Mouse (Mus musculus) lung, embryonic 14.5 days (tissue): ENCODE data around the gene Abcf2. TPM values are rescaled to one million over a fixed set of nuclear protein-coding genes. Genes with fewer than 3 reads are reported as not detected.

Source experiments
- ATAC-seq: fragments of 200-750 bp; cut with Nextera tagmentation; 2 replicates; pipeline ENCODE4 v1.8.0; 2017; ENCODE audit warnings: mild to moderate bottlenecking, moderate TSS enrichment, moderate library complexity; ENCODE audit not compliant: insufficient read depth
- DNase-seq: peaks from one replicate; pipeline ENCODE4 v3.0.0-alpha.2; 2015
- H3K27ac ChIP-seq: fragments of 300-500 bp; sonication (generic); 2 replicates; pipeline ENCODE4 v1.5.1; 2014; ENCODE audit warnings: low read depth, mild to moderate bottlenecking, moderate library complexity
- H3K27me3 ChIP-seq: fragments of 300-500 bp; sonication (generic); 2 replicates; pipeline ENCODE4 v1.6.1; 2014; ENCODE audit warnings: low read length, control low read depth; ENCODE audit not compliant: insufficient read depth
- H3K36me3 ChIP-seq: fragments of 300-500 bp; sonication (generic); 2 replicates; pipeline ENCODE4 v1.6.1; 2014; ENCODE audit warnings: control low read depth; ENCODE audit not compliant: insufficient read depth
- H3K4me1 ChIP-seq: fragments of 300-500 bp; sonication (generic); 2 replicates; pipeline ENCODE4 v1.6.1; 2014; ENCODE audit warnings: antibody characterized with exemption, control low read depth; ENCODE audit not compliant: insufficient read depth
- H3K4me2 ChIP-seq: fragments of 300-500 bp; sonication (generic); 2 replicates; pipeline ENCODE4 v1.6.1; 2014; ENCODE audit warnings: mild to moderate bottlenecking
- H3K4me3 ChIP-seq: fragments of 300-500 bp; sonication (generic); 2 replicates; pipeline ENCODE4 v1.5.1; 2014; ENCODE audit warnings: low read depth, low read length
- H3K9ac ChIP-seq: fragments of 300-500 bp; sonication (generic); 2 replicates; pipeline ENCODE4 v1.6.1; 2014
- H3K9me3 ChIP-seq: fragments of 300-500 bp; sonication (generic); 2 replicates; pipeline ENCODE4 v1.6.1; 2016; ENCODE audit warnings: low read depth, low read length, control low read depth
- CTCF ChIP-seq: IDR thresholded peaks from 2 replicates; pipeline ENCODE4 v1.5.1; 2016; ENCODE audit warnings: antibody characterized with exemption, low read depth
- WGBS: fragments of 180-500 bp; shearing (Covaris S2); extraction: QIAGEN DNeasy Blood & Tissue Kit; methylation state at CpG from one replicate; pipeline ENCODE4 v1.1.7; 2014; 5-methylcytosine and 5-hydroxymethylcytosine counted together
- polyA plus RNA-seq: library from polyadenylated mRNA; unstranded; fragments of >200 nt; fragmentation: Nextera tagmentation; extraction: Ambion mirVana; gene quantifications from 2 replicates; pipeline ENCODE4 v1.2.1, GENCODE M21; 2014

Abcf2 gene
- polyA plus RNA-seq, 1 experiment from 2014 or later: 120 TPM

DNA sequence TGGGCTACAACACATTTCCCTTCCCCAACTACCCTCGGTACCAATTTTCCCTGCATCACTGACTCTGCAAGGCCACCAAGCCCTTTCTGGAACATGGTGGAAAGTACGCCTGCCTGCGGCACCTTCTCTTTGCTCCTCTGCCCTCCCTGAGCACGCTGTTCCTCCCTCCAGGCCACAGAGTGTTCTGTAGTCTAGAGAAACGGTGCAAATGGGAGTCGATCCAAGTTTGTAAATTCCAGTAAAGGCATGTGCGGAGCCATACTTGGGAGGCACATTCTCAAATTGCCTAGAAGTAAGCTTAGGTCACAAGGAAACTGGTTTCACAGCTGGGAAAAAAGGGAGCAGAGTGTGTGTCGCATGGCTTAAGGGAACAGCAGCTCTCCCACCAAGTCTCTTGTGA is 42.8 kb upstream of the Abcf2 start:
- no peak for TF ChIP-seq CTCF
- ATAC-seq (no peak), DNase-seq (peak; percentile 56)
- H3K4me1 ChIP-seq: no peaks in the 10 kb centered on the region
- no peak overlapping the region for H3K4me3 ChIP-seq
- no peaks in the 10 kb centered on the region for H3K36me3 ChIP-seq
- H3K27ac ChIP-seq: no peak overlapping the region
- no peak overlapping the region for H3K9ac ChIP-seq
- peaks cover 18% of the 10 kb centered on the region for H3K27me3 ChIP-seq
- no peak overlapping the region for H3K4me2 ChIP-seq
- H3K9me3 ChIP-seq: no peaks in the 10 kb centered on the region
- 52% methylated on average over 8 of the region's 8 CpGs for WGBS

DNA sequence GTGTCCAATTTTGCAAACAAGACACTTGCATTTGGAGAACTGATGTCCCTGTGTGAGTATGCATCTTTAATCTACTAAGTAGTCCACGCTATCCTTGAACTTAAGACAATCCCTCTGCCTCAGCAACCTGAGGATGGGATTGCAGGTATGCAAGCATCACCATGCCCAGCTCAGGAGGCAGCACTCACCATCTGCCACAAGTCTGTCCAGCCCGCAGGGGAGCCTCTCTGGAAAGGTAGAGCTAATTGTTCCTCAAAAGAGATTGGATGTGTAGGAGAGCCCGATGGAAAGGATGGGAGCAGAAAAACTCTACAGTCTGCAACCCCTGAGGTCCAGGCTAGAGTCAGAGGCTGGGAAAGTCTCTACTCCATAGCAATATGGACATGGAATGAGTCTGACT is 41.7 kb upstream of the Abcf2 start:
- WGBS: 76% methylated on average over 3 of the region's 3 CpGs
- TF ChIP-seq CTCF: no peak

DNA sequence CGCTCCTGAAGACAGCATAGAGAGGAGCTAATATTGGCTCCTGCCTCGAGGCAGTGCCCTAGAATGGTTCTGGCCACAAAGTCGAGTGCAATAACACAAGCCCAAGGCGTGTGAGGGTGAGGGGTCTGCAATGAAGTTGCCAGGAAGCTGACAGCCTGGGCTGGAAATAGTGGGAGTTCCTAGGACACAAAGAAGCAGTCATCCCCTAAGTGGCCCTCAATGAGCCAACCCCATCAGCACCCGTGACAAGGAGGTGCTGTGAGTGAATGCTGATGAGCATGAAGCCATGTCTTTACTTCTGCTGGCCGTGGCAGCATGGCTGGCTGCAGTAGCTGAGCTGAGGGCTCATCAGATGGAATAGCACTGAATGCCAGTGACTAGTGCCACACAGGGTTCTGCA is 37.8 kb upstream of the Abcf2 start:
- Histone ChIP-seq H3K4me3 (no peak overlapping the region), H3K4me2 (no peak overlapping the region), H3K36me3 (no peaks in the 10 kb centered on the region), H3K9ac (no peak overlapping the region), H3K27me3 (no peaks in the 10 kb centered on the region), H3K9me3 (no peaks in the 10 kb centered on the region), H3K27ac (no peak overlapping the region), H3K4me1 (peaks cover 7% of the 10 kb centered on the region; the same call in 1 of the 2 replicates)
- no peak for DNase-seq
- WGBS: 52% methylated on average over 6 of the region's 6 CpGs
- TF ChIP-seq CTCF: no peak
- no peak for ATAC-seq

More for the DNA sequence above, 41.7 kb upstream of the Abcf2 start:
- ATAC-seq: no peak
- no peaks in the 10 kb centered on the region for H3K9me3 ChIP-seq
- H3K36me3 ChIP-seq: no peaks in the 10 kb centered on the region
- H3K27ac ChIP-seq: no peak overlapping the region
- H3K4me1 ChIP-seq: no peaks in the 10 kb centered on the region
- peaks cover 7% of the 10 kb centered on the region for H3K27me3 ChIP-seq
- DNase-seq: no peak
- no peak overlapping the region for H3K4me3 ChIP-seq
- no peak overlapping the region for H3K4me2 ChIP-seq
- no peak overlapping the region for H3K9ac ChIP-seq

DNA sequence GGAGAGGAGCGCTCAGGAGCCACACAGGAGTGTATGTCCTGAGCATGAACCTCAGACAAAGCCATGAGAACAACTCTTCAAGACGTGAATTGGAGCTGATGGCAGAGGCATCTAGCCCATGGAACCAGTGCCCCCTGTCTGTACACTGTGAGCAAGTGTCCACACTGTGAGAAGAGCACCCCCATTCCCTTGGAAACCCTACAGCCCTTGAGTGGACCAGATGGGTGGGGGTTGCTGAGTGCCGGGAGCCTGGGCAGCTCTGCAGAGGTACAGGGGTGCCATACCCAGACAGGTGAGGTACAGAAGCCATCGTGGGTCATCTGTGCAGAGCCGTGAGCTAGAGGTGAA is 35.0 kb upstream of the Abcf2 start:
- H3K9ac ChIP-seq: no peak overlapping the region
- peaks cover 7% of the 10 kb centered on the region; the same call in 1 of the 2 replicates for H3K4me1 ChIP-seq
- no peaks in the 10 kb centered on the region for H3K9me3 ChIP-seq
- no peak overlapping the region for H3K4me3 ChIP-seq
- DNase-seq (no peak), ATAC-seq (0 out of 2 replicates have a peak, but pooled peaks have one; percentile 26)
- no peaks in the 10 kb centered on the region for H3K27me3 ChIP-seq
- H3K36me3 ChIP-seq: no peaks in the 10 kb centered on the region
- 66% methylated on average over 5 of the region's 5 CpGs for WGBS
- no peak overlapping the region for H3K27ac ChIP-seq
- peak; percentile 40; the same call in 1 of the 2 replicates for TF ChIP-seq CTCF
- H3K4me2 ChIP-seq: no peak overlapping the region

DNA sequence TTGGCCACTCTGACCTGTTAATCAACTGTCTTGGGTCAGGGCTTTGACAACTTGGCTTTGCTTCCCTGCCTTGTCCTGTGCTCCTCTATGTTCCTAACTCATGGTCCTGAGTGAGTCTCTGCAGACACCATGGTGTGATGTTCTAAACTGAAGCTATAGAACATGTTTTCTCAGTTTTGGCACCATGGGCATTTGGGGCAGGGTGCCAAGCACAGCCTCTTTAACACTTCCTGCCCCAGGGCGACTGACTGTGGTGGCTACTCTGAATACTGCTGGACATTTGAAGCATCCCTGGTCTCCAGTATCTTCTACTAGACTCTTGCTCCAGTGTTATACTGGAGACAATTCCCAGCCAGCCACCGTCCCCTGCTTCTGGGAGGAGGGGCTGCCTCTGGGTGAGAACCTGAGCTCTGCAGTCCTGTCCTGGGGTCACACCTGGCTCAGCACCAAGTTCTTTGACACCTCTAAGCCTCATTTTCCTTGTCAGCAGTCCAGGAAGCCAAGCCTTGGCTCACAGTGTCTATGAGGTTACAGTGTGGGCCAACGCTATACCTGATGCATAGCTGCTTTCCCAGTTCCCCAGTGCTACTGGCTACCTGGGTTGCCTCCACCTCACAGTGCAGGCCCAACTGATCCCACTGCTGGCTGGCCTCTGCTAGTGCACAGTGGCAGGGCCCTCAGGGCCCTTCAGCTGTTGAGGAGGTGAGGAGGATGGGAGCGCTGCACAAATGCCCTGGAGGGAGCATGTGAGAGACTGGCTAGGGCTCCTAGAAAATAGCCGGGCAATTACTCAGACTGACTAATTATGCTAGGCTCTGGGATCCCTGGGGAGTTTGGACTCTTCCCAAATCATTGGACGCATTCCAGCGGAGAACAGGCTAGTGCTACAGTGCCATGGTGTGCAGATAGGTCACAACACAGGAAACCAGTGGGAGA is 34.4 kb upstream of the Abcf2 start:
- H3K36me3 ChIP-seq: no peaks in the 10 kb centered on the region
- ATAC-seq: peak; percentile 19
- H3K4me2 ChIP-seq: no peak overlapping the region
- 50% methylated on average over 7 of the region's 7 CpGs for WGBS
- H3K27ac ChIP-seq: no peak overlapping the region
- peak; percentile 64 for DNase-seq
- H3K9me3 ChIP-seq: no peaks in the 10 kb centered on the region
- TF ChIP-seq CTCF: no peak
- no peak overlapping the region for H3K4me3 ChIP-seq
- H3K27me3 ChIP-seq: no peaks in the 10 kb centered on the region
- H3K4me1 ChIP-seq: peaks cover 10% of the 10 kb centered on the region; the same call in 1 of the 2 replicates
- no peak overlapping the region for H3K9ac ChIP-seq

DNA sequence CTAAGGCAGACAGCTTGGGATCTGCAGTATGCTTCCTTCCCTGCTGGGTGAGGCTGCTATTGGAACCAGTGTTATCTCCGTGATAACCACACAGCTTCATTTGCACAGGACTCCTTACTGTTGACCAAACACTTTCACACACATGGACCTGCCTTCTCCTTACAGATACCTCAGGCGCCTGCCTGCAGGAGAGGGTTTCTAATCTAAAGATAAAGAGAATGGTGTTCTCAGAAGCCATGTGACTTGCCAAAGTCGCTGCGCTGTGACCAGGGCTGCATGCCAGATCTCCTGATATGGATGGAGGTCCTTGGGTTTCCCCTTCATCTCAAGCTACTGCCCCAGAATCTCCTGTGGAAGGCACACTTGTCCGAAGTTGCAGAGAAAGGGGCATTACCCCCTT is 32.1 kb upstream of the Abcf2 start:
- no peaks in the 10 kb centered on the region for H3K36me3 ChIP-seq
- H3K4me1 ChIP-seq: peaks cover 19% of the 10 kb centered on the region
- ATAC-seq (no peak), DNase-seq (no peak)
- H3K27ac ChIP-seq: no peak overlapping the region
- no peaks in the 10 kb centered on the region for H3K9me3 ChIP-seq
- H3K4me2 ChIP-seq: no peak overlapping the region
- H3K4me3 ChIP-seq: no peak overlapping the region
- no peak for TF ChIP-seq CTCF
- no peaks in the 10 kb centered on the region for H3K27me3 ChIP-seq
- no peak overlapping the region for H3K9ac ChIP-seq
- WGBS: 12% methylated on average over 5 of the region's 5 CpGs

DNA sequence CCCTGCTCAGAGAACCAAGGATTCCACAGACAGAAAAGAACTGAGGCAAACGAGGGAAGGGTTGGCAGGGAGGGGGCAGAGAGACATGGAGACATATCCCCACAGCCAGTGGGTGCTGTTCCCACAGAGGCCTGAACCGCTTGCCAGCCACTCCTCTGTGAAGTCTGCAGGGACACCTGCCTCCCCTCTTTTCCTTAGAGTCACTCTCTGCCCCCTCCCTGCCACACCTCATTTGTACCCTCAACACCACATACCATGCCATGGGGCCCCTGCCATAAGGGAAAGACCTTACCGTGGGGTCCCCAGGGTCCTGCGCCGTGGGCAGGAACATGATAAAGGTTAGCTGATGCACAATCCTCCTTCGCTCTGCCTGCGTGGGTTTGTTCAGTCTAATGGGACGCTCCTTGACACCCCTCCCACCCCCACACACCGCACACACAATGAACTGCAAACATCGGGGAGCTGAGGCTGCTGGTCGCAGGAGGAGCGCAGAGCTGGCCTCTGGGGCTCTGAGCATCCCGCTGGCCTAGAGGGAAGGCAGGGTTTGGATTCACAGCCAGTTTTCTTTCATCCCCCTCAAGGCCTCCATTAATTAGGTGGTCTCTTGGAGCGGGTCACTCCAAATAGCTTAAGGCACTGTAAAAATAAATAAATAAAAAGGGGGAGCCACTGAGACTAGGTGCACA is 28.9 kb upstream of the Abcf2 start:
- no peak for ATAC-seq
- DNase-seq: no peak
- no peaks in the 10 kb centered on the region for H3K27me3 ChIP-seq
- TF ChIP-seq CTCF: no peak
- peak overlapping the region; percentile 94 for H3K4me2 ChIP-seq
- 18% methylated on average over 14 of the region's 14 CpGs for WGBS
- H3K27ac ChIP-seq: peak overlapping the region; percentile 78
- peak overlapping the region; percentile 11; the same call in 1 of the 2 replicates for H3K4me3 ChIP-seq
- peak overlapping the region; percentile 69 for H3K9ac ChIP-seq
- no peaks in the 10 kb centered on the region for H3K36me3 ChIP-seq
- H3K4me1 ChIP-seq: peaks cover 25% of the 10 kb centered on the region
- H3K9me3 ChIP-seq: no peaks in the 10 kb centered on the region
